Mouse (Mus musculus): ENCODE data around the gene Plcxd2.

Plcxd2 gene

GRCm38 (mm10) chr16:45940701-45941100 lies 69.3 kb downstream of the Plcxd2 start:
- no peak for ATAC-seq (ENCODE audit: low TSS enrichment)

- ATAC-seq (ENCODE audit: low TSS enrichment), result no peak
Measured at GRCm38 (mm10) chr16:45939436-45939835, 70.6 kb downstream of the Plcxd2 start.

- ATAC-seq (ENCODE audit: low TSS enrichment), result no peak
Measured at GRCm38 (mm10) chr16:45937381-45937780, 72.6 kb downstream of the Plcxd2 start.

- ATAC-seq (ENCODE audit: low TSS enrichment), result peak; percentile 52; the same call in 1 of the 2 replicates
Measured at GRCm38 (mm10) chr16:45936521-45936920, 73.5 kb downstream of the Plcxd2 start.

- no peak for ATAC-seq (ENCODE audit: low TSS enrichment)
Measured at GRCm38 (mm10) chr16:45935956-45936483, 74.0 kb downstream of the Plcxd2 start.

- ATAC-seq (ENCODE audit: low TSS enrichment), result no peak
Measured at GRCm38 (mm10) chr16:45934721-45935407, 75.2 kb downstream of the Plcxd2 start.

- no peak for ATAC-seq (ENCODE audit: low TSS enrichment)
Measured at GRCm38 (mm10) chr16:45930308-45930707, 79.7 kb downstream of the Plcxd2 start.

GRCm38 (mm10) chr16:45928090-45928489 lies 81.9 kb downstream of the Plcxd2 start:
- no peak for ATAC-seq (ENCODE audit: low TSS enrichment)

GRCm38 (mm10) chr16:45927601-45928000 lies 82.4 kb downstream of the Plcxd2 start:
- no peak for ATAC-seq (ENCODE audit: low TSS enrichment)

- no peak for ATAC-seq (ENCODE audit: low TSS enrichment)
Measured at GRCm38 (mm10) chr16:45926875-45927274, 83.1 kb downstream of the Plcxd2 start.

- ATAC-seq (ENCODE audit: low TSS enrichment), result no peak
Measured at GRCm38 (mm10) chr16:45923731-45924424, 86.1 kb downstream of the Plcxd2 start.

GRCm38 (mm10) chr16:45922546-45923229 lies 87.3 kb downstream of the Plcxd2 start:
- no peak for ATAC-seq (ENCODE audit: low TSS enrichment)

GRCm38 (mm10) chr16:45919572-45919971 lies 90.4 kb downstream of the Plcxd2 start:
- peak; percentile 94 for ATAC-seq (ENCODE audit: low TSS enrichment)
